Mouse (Mus musculus): ENCODE results near the gene Olfr237-ps1.
"Not testable (repeated sequence)": the region's sequence is repeated elsewhere in the genome, so short reads cannot be mapped to it uniquely, and the experiment has no call there.

Olfr237-ps1 gene

GRCm38 (mm10) chr6:43146267-43146666, at the start of gene Olfr237-ps1:
TSS of gene Olfr237-ps1 (plus strand) at chr6:43146567.
- DNase-seq (ENCODE audit: extremely low read depth, low read depth), result not testable (repeated sequence)

- not testable (repeated sequence) for DNase-seq (ENCODE audit: extremely low read depth, low read depth)
These were observed 40.3 kb upstream of the Olfr237-ps1 start, which contains the start of gene Olfr441 for GRCm38 (mm10) chr6:43106069-43106468. TSS of gene Olfr441 (plus strand) at chr6:43106369.

GRCm38 (mm10) chr6:43159502-43159901, 13.1 kb downstream of the Olfr237-ps1 start:
- DNase-seq (ENCODE audit: extremely low read depth, low read depth), result no peak

- DNase-seq (ENCODE audit: extremely low read depth, low read depth), result no peak
These were observed 16.6 kb downstream of the Olfr237-ps1 start, which contains the start of gene Olfr437 for GRCm38 (mm10) chr6:43162982-43163381. TSS of gene Olfr437 (plus strand) at chr6:43163282.

GRCm38 (mm10) chr6:43167246-43167645, 20.9 kb downstream of the Olfr237-ps1 start:
- no peak for DNase-seq (ENCODE audit: extremely low read depth, low read depth)

- DNase-seq (ENCODE audit: extremely low read depth, low read depth), result no peak
These were observed 25.5 kb downstream of the Olfr237-ps1 start, which contains the start of gene Olfr13 for GRCm38 (mm10) chr6:43171840-43172239. TSS of gene Olfr13 (plus strand) at chr6:43172140.

DNA sequence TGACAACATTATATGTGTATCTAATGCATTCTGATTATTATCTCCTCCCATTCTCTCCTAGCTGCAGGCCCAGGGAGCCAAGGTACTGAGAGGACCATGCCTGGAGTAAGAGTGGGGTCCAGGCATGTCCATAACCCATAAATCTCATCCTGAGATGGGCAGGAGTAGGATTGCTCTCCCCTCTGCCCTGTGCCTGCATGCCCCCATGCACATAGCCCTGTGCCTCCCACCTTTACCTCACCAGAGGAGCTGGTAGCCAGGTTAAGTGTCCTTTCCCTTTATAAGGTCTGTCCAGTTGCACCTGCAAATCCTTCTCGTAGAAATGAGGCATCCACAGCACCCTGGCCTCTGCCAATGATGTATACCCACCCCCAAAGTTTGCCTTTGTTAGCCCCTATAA, 31.8 kb downstream of the Olfr237-ps1 start:
- no peak for DNase-seq (ENCODE audit: extremely low read depth, low read depth)

GRCm38 (mm10) chr6:43178584-43179501, 32.5 kb downstream of the Olfr237-ps1 start:
- DNase-seq (ENCODE audit: extremely low read depth, low read depth), result no peak

DNA sequence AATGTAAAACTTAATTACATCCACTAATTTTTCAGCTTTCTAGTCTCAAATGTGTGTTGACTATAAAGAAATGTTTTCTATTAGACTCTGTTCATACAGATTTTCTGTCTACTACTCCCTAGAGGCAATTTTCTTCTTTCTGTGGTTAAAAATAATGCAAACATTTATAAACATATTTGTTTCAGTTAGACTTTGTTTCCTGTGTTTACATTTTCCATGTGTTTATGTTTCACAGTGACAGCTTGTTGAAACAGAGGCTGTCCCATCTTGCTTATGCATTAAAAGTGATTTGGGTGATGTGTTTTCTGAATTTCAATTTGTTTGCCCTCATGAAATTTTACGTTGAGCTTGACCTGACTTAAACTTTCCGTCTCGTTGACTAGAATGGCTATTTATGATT, 44.6 kb downstream of the Olfr237-ps1 start:
- DNase-seq (ENCODE audit: extremely low read depth, low read depth), result no peak

DNA sequence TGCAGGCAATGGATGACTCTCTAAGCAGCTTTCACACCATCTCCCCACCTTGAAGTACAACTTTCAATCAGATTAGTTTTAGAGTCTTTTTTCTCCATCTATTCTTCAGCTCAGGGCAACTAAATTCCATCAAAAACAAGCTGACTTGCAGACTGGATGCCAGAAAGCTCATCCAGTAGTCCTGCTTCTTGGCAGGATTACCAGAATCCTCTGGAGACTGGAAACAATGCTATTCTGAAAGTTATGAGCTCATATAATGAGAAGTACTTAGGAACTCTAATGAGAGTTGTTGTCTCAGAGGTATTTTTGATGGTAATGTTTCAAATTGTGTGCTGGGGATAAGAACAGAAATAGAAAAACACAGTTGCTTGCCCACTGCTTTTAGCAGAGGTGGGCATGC, 50.4 kb downstream of the Olfr237-ps1 start, which contains the start of gene Olfr435:
Olfr435 (plus strand) TSS at position 366 of the 400 bp plus-strand sequence.
- DNase-seq (ENCODE audit: extremely low read depth, low read depth), result no peak

- no peak for DNase-seq (ENCODE audit: extremely low read depth, low read depth)
These were observed 51.7 kb downstream of the Olfr237-ps1 start for GRCm38 (mm10) chr6:43198094-43198493.

DNA sequence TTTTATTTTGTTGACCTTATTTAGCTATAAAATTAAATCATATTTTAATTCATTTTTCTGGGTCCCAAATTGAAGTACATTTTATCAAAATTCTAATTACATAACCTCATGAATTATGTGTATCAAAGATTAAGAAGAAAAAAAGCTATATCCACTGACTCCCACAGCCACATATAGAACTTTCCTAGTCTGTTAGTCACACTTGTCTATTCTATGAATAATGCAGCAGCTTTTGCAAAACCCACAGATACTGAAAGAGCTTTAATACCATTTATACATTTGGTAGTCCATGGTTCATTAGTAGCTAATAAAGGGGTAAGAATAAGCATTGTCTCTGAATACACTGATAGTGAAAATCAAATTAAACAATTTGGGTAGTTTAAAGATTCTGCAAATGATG, 56.4 kb downstream of the Olfr237-ps1 start:
- DNase-seq (ENCODE audit: extremely low read depth, low read depth), result no peak

- DNase-seq (ENCODE audit: extremely low read depth, low read depth), result no peak
These were observed 59.0 kb downstream of the Olfr237-ps1 start for GRCm38 (mm10) chr6:43205355-43205754.
